Mouse (Mus musculus) heart, adult 8-10 months (tissue): ENCODE measurements at regions not wholly inside any gene's neighbourhood (a gene's known extent, or its start where the extent isn't known, plus 50 kb on each side); places are given as distances from the start of the nearest gene placed in this dataset.

ENCODE experiments used
- DNase-seq: peaks from one replicate; pipeline ENCODE4 v3.0.0; 2022; ENCODE audit warnings: low spot score

DNA sequence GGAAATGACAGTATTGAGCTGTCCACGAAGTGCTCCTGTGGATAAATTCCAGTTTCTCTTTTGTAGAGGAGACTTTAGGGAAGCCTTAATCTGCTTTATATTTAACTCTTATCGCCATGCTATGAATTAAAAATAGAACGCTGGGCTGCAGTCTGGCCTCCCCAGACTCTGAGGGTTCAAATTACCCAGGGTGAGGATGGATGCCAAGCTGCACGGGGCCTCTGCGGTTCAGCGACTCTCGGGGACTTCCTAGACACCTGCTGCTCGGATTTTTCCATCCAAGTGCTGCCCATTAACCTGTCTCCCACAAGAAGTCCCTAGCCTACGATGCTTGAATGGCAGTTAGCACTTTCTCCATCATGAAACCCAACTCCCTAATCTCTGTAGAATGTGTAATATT, 189.3 kb upstream of the Jade1 start:
- peak; percentile 50 for DNase-seq

DNA sequence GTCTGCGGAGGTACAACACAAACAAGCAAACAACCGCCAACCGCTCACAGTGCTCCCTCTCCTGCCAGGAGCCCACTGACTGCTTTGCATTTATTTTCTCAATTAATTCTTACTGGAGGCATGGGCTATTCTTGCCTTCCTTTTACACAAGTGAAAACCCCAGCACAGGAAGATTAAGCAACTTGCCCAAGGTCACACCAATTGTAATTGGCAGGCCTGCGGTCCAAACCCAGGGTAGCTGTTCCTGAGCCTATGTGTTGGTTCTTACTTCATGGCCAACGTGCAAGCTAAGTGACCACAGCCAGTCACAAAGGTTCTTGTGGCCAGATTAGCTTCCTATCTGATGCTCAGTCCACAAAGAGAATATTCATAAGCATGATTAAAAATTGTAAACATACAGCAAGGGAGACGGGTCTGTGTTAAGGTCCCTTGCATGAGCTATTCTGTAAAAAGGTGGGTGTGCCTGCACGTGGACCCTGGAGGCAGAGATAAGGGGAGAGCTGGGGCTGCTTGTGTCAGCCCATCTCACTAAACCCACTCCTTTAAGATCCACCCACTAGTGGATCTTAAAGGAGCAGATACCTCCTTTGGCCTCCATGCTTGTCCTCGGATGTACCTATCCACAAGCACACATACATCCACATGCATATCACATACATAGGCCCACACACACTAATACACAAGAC, 190.2 kb upstream of the Jade1 start:
- no peak for DNase-seq

DNA sequence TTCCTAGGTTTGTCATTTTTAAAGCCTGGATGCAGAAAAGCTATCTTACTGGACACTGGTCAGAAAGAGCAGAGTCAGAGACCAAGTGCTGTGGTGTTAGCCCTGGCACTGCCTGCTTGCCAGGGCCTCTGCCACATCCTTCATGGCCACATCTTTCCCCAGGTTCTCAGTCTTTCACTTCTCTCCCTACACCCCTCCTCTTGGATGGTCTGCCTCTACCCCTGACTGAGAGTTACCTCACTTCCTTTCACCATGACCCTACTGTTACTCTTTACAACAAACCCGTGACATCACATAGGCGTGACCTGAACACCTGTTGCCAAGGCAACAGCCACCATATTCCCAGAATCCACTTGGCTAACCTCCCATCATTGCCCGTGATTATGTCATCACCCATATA, 191.6 kb upstream of the Jade1 start:
- no peak for DNase-seq

DNA sequence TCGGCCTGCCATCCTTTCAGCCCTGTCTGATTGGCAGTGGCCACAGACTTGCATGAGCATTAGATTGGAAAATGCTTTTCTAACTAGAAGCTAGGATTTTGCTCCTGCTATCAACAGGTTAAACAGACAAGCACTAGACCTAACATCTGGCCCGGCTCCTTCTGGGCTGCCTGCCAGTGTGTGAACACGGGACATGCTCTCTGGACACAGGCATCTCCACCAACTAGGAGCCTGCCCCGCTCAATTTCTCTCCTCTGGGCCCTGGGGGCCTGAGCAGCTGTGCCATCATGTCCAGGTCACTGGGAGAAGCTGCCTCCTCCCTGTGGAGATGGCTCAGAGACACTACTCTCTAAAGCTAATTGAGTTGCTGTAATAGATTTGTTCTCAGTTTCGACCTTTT, 195.3 kb upstream of the Jade1 start:
- peak; percentile 69 for DNase-seq

DNA sequence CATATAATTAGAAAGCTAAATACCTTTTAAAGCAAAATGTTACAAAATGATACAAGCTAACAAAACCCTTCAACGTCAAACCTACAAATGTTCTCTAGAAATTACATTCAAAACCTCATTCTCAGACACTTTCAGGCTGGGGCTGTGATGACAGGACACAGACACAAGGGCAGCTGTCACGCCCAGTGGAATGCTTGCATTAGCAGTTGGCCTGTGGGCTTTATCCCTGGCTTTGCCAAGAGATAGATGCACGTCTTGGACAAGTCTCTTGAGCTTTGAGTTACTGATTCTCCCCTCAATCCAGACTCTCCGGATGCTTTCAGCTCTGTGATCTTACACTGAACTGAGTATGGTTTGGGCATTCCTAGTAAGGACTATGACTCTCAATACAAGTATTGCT, 196.1 kb upstream of the Jade1 start:
- no peak for DNase-seq

DNA sequence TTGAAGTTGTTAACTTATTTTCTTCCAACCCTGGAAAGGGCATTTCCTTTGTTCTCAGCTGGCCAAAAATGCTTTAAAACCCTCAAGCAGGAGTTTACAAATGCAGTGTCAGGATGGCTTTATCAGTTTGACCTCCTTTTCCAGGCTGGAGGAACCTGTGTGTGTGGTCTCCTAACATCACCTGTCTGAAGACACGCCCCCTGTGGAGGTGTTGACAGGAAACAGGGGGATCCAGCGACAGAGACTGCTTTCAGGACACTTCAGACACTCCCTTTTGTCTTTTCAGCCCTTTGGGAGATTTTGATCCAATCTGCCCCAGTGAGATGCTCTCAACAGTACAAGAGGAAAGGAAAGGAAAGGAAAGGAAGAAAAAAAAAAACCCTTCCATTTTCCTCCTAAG, 202.5 kb upstream of the Jade1 start:
- no peak for DNase-seq

DNA sequence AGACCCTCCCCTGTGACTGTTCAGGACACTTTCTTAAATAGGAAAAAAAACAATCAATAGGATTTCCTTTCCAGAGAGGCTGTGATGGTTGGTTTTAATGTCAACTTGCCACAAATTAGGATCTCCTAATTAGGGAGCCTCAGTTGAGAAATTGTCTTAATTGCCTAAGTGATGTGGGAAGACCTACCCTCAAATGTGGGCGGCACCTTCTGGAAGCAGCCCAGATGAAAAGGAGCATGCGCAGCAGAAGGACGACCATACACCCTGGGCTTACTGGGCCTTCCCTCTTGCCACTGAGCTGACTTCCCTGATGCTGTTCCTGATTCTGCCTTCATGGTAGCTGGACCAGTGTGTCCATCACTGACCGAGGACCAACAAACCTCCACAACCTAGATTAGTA, 203.7 kb upstream of the Jade1 start:
- no peak for DNase-seq

DNA sequence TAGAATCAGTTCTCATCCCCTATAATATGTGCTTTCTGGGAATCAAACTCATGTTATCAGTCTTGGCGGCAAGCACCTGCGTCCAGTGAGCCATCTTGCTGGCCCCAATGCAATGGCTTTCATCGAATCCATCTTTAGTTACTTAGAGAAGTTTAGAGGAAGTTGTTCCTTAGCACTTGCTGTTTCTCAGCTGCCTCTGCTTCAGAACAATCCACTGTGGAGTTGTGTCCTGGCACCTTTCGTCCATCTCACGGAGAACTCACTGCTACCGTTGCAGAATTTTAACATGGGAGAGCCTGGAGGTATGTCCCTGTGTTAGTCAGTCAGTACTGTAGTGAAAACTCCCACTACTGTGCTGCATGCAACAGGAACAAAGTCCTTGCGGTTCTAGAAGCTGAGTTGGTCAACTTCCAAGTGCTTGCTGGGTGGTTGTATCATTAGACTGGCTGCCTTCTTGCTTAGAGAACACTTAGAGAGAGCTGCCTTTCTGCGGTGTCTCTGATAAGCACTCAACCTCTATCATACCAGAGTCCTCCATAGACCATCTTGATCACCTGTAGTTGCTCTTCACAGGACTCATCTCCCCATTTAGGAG, 204.3 kb upstream of the Jade1 start:
- DNase-seq = no peak

DNA sequence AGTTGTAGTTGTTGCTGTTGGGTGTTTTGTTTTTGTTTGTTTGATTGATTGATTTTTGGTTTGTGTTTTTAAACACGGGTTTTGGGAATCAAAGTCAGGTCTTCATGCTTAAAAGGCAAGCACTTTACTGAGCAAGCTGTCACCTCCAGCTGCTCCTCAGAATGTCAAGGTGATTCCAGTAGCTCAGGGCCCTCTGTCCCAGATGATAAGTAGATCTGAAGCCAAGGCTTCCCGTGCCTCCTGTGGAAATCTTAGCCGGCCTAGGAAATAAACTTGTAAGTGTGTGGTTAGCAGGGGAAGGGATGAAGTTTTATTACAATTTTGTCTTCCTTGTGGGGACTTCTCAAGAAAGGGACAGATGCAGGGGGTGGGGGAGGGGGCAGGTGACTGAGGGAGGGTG, 205.2 kb upstream of the Jade1 start:
- no peak for DNase-seq

DNA sequence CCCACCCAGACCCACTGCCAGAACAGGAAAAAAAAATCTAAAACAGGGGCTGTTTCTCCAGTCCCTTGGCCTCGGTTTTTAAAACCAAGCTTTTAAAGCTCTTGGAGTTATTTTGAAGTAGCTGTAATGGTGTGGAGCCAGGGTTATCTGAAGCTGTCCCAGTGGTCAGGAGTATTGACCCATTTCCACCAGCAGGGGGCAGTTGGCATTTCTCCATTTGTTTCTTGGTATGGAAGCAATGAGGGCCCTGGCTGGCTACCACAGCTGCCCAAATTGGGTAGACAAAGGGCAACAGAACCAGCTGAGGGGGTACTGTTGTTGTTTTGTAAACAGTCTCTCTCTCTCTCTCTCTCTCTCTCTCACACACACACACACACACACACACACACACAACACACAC, 206.7 kb upstream of the Jade1 start:
- DNase-seq = peak; percentile 66

DNA sequence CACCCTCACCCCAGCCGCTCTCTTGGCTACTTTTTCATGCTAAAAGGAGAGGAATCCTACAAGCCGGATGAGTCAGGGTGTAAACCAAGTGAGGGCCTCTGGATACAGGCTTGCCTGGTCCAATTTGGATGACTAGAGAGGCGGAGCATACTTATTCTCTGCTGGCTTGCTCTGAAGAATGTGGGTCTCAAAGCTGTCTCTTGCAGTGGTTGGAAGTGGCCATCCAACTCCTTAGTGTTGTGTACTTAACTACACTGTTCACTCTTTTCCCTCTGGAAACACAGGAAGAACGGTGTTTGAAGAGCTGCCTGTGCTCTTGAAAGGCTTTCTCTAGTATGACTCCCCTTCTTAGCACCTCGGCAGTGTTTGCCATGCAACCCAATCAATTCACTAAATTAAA, 208.7 kb upstream of the Jade1 start:
- no peak for DNase-seq

DNA sequence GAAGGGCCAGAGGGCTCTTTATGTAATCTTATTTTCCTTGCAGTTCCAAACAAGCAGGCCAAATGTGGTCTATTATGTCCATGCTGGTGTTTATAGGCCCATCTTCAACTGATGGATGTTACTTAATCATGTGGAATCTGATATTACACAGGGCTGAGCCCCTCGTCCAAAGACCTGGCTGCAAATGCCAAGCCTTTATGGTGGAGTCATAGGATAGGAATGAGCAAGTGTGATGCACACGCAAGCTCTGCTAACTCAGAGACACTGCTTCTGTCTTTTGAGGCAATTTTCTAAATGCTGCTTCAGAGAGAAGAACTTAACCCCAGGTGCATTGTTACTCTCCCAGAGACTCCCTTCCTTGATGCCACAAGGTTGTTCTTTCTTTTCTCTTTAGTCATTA, 212.1 kb upstream of the Jade1 start:
- no peak for DNase-seq

DNA sequence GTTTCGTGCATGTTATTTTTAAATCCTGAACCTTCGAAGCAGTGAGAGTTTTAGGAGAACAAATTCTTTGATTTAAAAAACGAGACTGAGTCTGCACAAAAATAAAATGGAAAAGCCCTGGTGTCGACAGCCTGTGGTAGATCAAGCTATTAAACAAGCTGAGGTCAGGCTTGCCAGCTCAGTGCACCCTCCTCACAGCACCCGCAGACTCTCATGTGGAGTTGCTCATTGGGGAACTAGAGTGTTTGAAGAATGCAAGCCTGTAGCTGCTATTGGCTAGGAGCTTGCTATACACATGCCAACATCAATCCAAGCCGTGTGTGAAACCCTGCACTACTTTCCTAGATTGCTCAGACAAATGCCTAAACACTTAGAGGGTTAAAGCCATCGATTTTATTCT, 223.1 kb upstream of the Jade1 start:
- no peak for DNase-seq

DNA sequence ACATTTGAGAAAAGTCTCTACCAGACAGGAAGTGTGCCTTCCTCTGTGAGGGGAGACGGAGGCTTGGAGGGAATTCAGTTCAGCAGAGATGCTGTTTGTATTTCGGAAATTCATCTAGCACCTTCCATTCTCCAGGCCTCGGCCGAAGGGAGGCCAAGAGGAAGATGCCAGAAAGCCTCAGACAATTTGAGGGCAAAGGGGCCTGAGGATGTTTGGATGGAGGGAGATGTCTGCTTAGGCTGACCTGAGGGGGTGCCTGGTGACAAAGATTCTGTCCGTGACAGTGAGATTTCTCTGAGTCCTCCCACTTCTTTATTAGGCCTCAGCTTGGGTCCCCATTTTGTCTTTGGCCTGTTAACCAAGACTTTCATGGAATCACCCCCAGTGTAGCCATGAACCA, 225.2 kb upstream of the Jade1 start:
- DNase-seq = no peak

DNA sequence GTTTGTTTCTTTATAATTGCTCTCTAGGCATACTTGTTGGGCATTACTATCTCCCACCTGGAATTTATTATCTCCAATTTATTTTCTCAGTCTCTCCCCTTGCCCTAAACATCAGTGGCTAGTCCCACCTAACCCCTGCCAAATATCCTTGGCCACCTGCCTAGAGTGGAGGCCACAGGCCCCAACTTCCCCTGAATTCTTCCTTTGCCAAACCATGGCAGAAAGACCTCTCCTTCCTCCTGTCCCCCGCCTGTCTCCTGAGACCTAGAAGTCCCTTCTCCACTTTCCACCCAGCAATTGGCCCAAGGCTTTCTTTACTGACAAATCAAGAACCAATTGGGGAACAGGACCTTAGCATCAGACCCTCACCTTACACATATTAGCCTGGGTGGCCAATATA, 226.7 kb upstream of the Jade1 start:
- DNase-seq = no peak

DNA sequence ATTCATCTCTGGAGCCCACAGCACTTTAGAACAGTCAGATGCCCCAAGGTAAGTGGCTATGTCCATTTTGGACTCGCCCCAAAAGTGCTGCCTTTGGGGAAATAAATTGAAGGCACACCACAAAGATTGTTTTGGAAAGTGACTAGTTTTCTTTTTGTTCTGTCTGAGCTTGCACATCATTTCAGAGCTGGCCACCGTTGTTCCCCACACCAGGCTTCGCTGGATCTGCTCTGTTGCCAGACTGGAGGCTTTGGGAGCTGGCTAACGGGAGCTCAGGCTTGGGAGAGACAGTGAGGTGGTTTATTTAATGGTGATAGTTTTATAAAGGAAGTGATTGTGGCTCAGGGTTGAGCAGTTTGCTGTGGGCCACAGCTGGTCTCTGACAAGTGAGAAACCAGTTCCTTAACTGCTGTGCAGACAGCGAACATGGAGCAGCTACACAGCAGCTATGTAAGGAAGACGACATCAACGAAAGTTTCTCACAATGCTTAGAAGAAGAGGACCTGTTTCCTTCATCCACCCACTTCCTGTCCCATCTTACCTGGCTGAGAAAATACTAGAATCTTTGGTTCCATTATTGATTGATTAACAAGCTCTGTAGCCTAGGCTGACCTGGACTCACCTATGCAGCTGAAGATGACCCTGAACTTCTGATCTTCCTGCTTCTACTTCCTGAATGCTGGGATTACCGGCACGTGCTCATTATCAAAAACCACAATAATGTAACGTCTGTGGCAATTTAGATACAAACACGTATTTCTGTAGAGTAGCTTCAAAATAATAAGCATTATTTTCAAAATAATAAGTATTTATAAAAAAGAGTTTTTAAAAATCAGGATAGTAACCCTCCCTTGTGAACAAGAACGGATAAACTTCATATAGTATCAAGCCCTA, 229.1 kb upstream of the Jade1 start:
- DNase-seq = peak; percentile 12

DNA sequence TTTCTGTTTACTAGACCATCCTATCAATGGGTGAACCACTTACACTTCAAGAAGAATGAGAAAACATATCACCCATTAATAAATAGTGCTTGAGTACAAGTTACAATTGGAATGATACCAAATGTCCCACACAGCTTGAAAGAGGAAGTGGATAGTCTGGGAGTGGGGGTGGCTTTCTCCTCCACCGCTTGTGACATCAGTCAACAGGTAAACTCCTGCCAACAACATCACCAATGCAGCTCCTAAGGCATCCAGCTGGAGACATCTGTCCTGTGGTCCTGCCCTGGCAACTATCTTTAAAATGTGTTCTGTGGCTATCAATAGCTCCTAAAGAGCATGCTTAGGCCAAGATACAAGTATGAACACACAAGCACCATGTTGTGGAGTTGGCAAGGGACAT, 233.7 kb upstream of the Jade1 start:
- peak; percentile 21 for DNase-seq

DNA sequence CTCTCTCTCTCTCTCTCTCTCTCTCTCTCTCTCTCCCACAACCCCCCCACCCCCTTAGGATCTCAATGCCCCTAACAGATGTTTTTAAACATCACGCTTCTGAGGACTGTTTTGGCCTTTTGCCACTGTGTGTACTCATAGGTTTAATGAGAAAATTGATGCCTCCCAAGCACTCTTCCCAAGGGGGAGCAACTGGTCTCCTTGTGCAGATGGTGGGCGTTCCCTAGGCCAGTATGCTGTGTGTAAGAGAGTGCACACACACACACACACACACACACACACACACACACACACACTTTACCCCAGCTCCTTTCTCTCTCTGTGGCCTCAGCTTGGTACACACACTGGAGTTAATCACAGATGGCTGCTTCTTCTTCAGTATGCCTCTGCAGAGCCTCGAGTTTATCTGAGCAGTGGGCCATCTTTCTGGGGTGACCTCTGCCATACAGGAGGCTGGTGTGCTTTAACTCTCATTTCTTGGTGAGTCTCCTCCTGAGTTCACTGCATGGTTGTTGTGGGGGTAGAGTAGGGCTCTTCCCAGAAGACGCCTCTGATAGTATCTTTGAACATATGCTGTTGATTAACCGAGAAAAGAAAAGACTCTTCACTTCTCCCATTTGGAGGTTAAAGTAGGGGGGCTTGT, 236.2 kb upstream of the Jade1 start:
- no peak for DNase-seq

DNA sequence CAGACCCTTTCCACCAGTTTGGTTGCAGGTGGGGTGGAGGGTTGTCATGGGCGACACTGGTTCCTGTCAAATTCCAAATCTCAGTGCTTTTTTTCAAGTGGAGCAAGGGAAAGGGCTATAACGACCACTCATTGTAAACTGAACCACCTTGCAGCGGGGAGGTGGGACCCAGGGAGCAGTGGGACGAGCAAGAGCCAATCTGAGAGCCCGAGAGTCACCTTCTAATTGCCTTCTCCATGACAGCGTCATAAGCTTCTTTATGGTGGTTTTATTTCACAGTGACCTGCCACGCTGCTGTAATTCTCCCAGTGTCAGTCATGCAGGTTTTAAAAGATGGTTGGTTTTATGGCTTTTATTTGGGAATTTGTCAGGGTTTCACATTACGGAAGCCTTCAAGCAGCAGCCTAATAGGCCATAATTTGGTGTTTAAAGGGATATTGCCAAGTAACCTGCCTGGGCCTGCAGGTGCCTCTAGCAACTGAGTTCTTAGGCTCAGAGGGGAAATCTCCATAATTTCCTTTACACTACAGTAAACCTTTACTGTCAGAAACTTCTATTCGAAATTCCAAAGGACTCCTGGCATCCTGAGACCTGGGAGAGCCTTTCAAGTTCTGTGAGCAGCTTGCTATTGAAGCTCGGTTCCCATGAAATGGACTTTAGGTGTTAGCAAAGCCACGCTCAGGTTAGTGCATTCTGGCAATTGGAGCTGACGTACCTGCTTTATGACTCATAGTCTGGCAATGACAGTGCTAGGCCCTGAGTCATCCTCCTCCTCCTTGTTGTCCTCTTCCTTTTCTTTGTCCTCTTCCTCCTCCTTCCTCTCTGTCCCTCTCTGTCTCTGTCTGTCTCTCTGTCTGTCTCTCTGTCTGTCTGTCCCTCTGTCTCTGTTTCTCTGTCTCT, 235.6 kb upstream of the Pgrmc2 start:
- DNase-seq = no peak

DNA sequence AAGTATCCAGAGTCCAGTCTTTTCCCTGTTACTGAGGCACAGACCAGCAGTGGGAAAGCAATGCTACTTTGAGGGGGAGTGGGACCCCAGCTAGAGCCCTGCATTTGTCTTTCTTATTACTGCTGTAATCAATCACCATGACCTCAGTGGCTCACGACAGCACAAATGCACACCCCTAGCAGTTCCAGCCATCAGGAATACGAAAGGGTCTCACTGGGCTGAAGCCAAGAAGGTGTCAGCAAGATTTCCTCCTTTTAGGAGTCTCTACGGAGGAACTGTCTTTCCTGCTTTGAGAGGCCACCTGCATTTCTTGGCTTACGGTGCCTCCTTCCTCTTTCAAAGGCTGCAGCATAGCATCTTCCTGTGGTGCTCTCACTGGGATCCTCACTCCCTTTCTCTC, 234.3 kb upstream of the Pgrmc2 start:
- DNase-seq = no peak

DNA sequence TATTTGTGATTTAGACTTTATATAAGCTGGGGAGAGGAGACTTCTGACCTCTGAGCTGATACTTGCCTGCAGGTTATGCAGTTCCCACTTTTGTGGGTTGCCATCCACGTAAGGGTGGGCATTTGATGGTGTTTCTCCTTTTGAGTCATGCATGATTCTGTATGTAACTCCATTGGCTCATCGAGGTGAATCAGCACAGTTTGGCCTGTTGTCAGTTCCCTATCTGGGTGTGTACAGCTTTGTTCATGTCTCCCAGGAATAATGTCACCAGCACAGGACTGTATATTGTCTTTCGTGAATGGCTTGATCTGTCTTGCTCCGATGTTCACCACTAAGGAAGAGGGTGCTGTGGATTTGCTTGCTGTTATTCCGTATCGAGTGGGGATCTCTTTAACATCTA, 229.6 kb upstream of the Pgrmc2 start:
- no peak for DNase-seq
